Mouse (Mus musculus) lung, embryonic 14.5 days (tissue): ENCODE measurements around the gene Tmsb15b1. TPM values are rescaled to one million over a fixed set of nuclear protein-coding genes. Genes with fewer than 3 reads are reported as not detected.
"Not testable (repeated sequence)": the region's sequence is repeated elsewhere in the genome, so short reads cannot be mapped to it uniquely, and the experiment has no call there.

Experiments
- ATAC-seq: fragments of 200-750 bp; cut with Nextera tagmentation; 2 replicates; pipeline ENCODE4 v1.8.0; 2017; ENCODE audit warnings: mild to moderate bottlenecking, moderate TSS enrichment, moderate library complexity; ENCODE audit not compliant: insufficient read depth
- DNase-seq: peaks from one replicate; pipeline ENCODE4 v3.0.0-alpha.2; 2015
- H3K27ac ChIP-seq: fragments of 300-500 bp; sonication (generic); 2 replicates; pipeline ENCODE4 v1.5.1; 2014; ENCODE audit warnings: low read depth, mild to moderate bottlenecking, moderate library complexity
- H3K27me3 ChIP-seq: fragments of 300-500 bp; sonication (generic); 2 replicates; pipeline ENCODE4 v1.6.1; 2014; ENCODE audit warnings: low read length, control low read depth; ENCODE audit not compliant: insufficient read depth
- H3K36me3 ChIP-seq: fragments of 300-500 bp; sonication (generic); 2 replicates; pipeline ENCODE4 v1.6.1; 2014; ENCODE audit warnings: control low read depth; ENCODE audit not compliant: insufficient read depth
- H3K4me1 ChIP-seq: fragments of 300-500 bp; sonication (generic); 2 replicates; pipeline ENCODE4 v1.6.1; 2014; ENCODE audit warnings: antibody characterized with exemption, control low read depth; ENCODE audit not compliant: insufficient read depth
- H3K4me2 ChIP-seq: fragments of 300-500 bp; sonication (generic); 2 replicates; pipeline ENCODE4 v1.6.1; 2014; ENCODE audit warnings: mild to moderate bottlenecking
- H3K4me3 ChIP-seq: fragments of 300-500 bp; sonication (generic); 2 replicates; pipeline ENCODE4 v1.5.1; 2014; ENCODE audit warnings: low read depth, low read length
- H3K9ac ChIP-seq: fragments of 300-500 bp; sonication (generic); 2 replicates; pipeline ENCODE4 v1.6.1; 2014
- H3K9me3 ChIP-seq: fragments of 300-500 bp; sonication (generic); 2 replicates; pipeline ENCODE4 v1.6.1; 2016; ENCODE audit warnings: low read depth, low read length, control low read depth
- CTCF ChIP-seq: IDR thresholded peaks from 2 replicates; pipeline ENCODE4 v1.5.1; 2016; ENCODE audit warnings: antibody characterized with exemption, low read depth
- WGBS: fragments of 180-500 bp; shearing (Covaris S2); extraction: QIAGEN DNeasy Blood & Tissue Kit; methylation state at CpG from one replicate; pipeline ENCODE4 v1.1.7; 2014; 5-methylcytosine and 5-hydroxymethylcytosine counted together
- polyA plus RNA-seq: library from polyadenylated mRNA; unstranded; fragments of >200 nt; fragmentation: Nextera tagmentation; extraction: Ambion mirVana; gene quantifications from 2 replicates; pipeline ENCODE4 v1.2.1, GENCODE M21; 2014

Tmsb15b1 gene
- polyA plus RNA-seq, 1 experiment from 2014 or later = 22.3 TPM

DNA sequence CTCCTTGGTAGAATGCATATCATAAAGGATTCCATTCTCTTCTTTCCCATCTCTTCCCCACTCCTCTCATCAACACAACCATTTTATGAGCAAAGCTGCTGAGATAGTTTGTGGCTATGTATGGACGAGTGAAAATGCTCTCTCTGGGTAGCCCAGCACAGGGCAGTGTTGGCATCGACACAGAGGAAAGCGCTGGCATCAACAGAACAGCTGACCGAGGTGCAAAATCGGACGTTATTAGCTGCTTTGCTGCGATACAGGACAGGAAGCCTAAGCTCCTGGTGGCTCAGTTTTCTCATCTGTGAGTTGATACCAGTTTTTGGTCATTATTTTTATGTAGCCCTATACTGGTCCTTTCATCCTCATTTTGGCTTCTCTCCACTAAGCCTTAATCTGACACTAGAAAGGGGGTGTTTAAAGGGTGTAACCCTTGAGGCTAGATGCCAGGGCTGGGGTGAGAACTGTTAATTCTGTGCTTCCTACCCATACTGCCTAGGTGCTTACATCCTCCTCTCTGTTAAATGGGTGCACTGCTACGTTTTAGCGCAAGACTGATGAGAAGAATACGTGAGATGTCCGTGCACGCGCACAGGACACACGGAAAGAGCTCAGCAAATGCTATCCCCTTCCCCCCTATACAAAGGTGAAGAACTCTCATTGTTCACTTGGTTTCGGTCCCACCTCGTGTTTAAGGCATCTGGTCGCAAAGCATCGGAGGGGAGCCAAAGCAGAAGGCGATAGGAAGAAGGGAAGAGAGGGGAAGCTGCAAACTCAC lies 15.7 kb upstream of the Tmsb15b1 start:
- Histone ChIP-seq H3K27ac (no peak overlapping the region), H3K27me3 (0 out of 2 replicates have a peak, but pooled peaks cover 10% of the 10 kb centered on the region), H3K9ac (no peak overlapping the region), H3K4me3 (peak overlapping the region; percentile 32), H3K36me3 (no peaks in the 10 kb centered on the region), H3K4me2 (peak overlapping the region; percentile 62), H3K9me3 (no peaks in the 10 kb centered on the region), H3K4me1 (no peaks in the 10 kb centered on the region)
- no peak for TF ChIP-seq CTCF
- DNase-seq = no peak
- WGBS = 15% methylated on average over 19 of the region's 19 CpGs
- ATAC-seq = peak; percentile 43; the same call in 1 of the 2 replicates

DNA sequence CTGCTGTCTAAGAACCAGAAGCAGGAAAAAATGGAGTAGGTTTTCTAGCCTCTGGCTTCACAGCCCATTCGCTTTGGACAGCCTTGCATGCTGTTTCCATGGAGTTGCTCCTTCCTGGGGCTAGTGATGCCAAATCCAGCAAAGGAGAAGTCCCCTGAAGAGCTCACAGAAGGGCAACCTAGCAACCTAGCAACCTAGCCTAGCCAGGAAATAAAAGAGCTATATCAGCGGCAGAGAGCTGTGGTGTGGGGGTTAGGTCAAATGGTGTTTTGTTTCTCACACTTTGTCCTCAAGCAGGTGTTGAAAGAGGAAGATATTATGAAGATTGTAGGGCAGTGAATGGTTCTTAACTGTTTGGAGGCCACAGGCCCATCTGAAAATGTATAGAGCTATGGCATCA lies 14.6 kb upstream of the Tmsb15b1 start:
- no peak for ATAC-seq
- H3K4me3 ChIP-seq = no peak overlapping the region
- no peak for DNase-seq
- 0 out of 2 replicates have a peak, but pooled peaks cover 10% of the 10 kb centered on the region for H3K27me3 ChIP-seq
- no peak overlapping the region for H3K9ac ChIP-seq
- no peak for TF ChIP-seq CTCF
- no peaks in the 10 kb centered on the region for H3K9me3 ChIP-seq
- no peak overlapping the region for H3K27ac ChIP-seq
- H3K36me3 ChIP-seq = no peaks in the 10 kb centered on the region
- H3K4me1 ChIP-seq = no peaks in the 10 kb centered on the region
- no peak overlapping the region for H3K4me2 ChIP-seq
- 64% methylated on average over 2 of the region's 2 CpGs for WGBS

DNA sequence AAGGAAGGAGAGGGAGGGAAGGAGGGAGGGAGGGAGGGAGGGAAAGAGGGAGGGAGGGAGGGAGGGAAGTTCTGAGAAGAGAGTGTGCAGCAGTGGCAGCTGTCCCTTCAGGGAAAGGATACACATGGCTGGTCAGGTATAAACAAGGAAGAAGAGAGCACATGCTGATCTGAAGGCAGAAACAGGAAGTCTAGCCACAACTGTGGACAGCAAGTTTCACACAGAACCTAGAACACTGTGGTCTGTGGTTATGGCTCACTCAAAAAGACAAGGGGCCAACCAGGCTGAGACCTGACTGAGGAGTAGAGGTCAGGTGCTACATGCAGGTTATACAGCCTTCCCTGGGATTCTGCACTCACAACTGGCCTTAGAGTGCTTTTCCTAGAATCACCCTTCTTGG lies 9.4 kb upstream of the Tmsb15b1 start:
- no peak overlapping the region for H3K27ac ChIP-seq
- H3K4me2 ChIP-seq = no peak overlapping the region
- no peak overlapping the region for H3K9ac ChIP-seq
- DNase-seq = no peak
- H3K4me1 ChIP-seq = no peaks in the 10 kb centered on the region
- H3K36me3 ChIP-seq = no peaks in the 10 kb centered on the region
- H3K9me3 ChIP-seq = no peaks in the 10 kb centered on the region
- H3K27me3 ChIP-seq = no peaks in the 10 kb centered on the region
- no peak overlapping the region for H3K4me3 ChIP-seq
- TF ChIP-seq CTCF = no peak
- no peak for ATAC-seq

DNA sequence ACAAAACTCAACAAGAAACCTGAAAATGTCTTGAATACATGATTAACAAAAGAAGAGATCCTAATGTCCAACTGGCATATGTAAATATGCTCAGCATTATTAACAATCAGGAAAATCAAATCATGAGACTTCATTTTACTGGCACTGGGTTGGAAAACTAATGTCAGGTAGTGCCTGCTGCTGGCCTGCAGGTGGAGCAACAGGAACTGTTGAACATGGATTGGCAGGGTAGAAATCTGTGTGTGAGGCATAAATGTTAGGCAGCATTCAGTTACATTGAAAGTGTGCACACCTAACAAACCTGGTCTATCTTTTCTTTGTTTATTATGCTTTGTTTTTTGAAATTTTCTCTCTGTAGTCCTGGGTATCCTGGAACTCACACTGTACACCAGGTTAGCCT lies 1.9 kb upstream of the Tmsb15b1 start:
- Histone ChIP-seq H3K27ac (no peak overlapping the region), H3K4me2 (no peak overlapping the region), H3K36me3 (no peaks in the 10 kb centered on the region), H3K27me3 (no peaks in the 10 kb centered on the region), H3K9ac (no peak overlapping the region), H3K4me3 (no peak overlapping the region), H3K9me3 (no peaks in the 10 kb centered on the region), H3K4me1 (no peaks in the 10 kb centered on the region)
- peak; percentile 14 for DNase-seq
- ATAC-seq = no peak
- TF ChIP-seq CTCF = peak; percentile 53

DNA sequence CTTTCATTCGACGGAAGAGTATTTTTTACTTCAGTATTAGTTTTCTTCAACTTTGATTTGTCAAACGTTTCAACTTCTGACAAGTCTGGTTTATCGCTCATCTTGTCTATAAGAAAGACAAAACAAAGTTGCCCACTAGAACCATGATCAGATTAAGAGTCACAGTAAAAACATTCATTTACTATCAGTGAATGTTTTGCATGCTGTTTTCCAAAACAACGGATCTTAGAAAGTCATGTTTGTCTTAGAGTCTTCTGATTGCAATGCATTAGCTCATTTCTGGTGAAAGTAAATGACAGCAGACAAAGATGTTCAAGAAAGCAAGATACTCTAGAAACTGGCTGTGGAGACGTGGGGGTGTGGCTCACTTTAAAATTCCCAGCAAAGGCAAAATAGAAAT lies 1.3 kb downstream of the Tmsb15b1 start, which contains the start of gene Tmsb15b2:
Gene Tmsb15b2 (minus strand): TSS at position 101 of the 400 bp plus-strand sequence.
- ATAC-seq, H3K9ac ChIP-seq: not testable (repeated sequence)
- WGBS = 88% methylated on average over 6 of the region's 6 CpGs

DNA sequence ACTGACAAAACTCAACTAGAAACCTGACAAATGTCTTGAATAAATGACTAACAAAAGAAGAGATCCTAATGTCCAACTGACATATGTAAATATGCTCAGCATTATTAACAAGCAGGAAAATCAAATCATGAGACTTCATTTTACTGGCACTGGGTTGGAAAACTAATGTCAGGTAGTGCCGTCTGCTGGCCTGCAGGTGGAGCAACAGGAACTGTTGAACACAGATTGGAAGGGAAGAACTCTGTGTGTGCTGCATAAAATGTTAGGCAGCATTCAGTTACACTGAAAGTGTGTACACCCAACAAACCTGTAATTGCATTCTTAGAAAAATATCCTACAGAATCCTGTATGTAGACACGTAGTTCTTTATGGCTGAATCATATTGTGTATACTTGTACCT lies 17.0 kb downstream of the Tmsb15b1 start:
- WGBS = 20% methylated on average over 2 of the region's 2 CpGs
- TF ChIP-seq CTCF = peak; percentile 49
- Histone ChIP-seq H3K36me3 (no peaks in the 10 kb centered on the region), H3K4me3 (no peak overlapping the region), H3K27me3 (no peaks in the 10 kb centered on the region), H3K4me2 (no peak overlapping the region), H3K4me1 (no peaks in the 10 kb centered on the region), H3K27ac (no peak overlapping the region), H3K9me3 (no peaks in the 10 kb centered on the region), H3K9ac (no peak overlapping the region)
- peak; percentile 15 for DNase-seq
- ATAC-seq = no peak

More for the DNA sequence above, 1.3 kb downstream of the Tmsb15b1 start, which contains the start of gene Tmsb15b2:
- Histone ChIP-seq H3K4me3 (peak within 1 kb of the TSS; percentile 37), H3K4me2 (peak within 1 kb of the TSS; percentile 60)
- not testable (repeated sequence) for H3K27me3 ChIP-seq, H3K4me1 ChIP-seq, DNase-seq, H3K9me3 ChIP-seq, H3K27ac ChIP-seq, H3K36me3 ChIP-seq

DNA sequence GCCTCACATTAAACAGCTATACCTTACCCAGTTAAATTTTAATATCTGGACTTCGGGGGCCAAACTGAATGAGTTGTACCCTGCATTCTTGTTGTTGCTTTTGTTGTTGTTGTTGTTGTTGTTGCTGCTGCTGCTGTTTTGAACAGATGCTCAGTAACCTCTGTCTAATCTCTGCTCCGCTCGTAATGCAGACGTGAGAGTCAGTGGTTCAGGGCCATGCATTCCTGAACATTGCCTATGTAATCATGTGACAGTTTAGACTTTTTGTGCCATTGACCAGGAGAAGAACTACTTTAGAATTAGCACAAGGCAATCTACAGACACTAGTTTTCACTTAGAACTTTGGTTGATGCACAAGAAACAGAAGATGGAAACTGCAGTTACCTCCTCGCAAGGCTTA lies 18.4 kb downstream of the Tmsb15b1 start:
- H3K9ac ChIP-seq, H3K27ac ChIP-seq, H3K4me1 ChIP-seq, H3K36me3 ChIP-seq, H3K27me3 ChIP-seq, H3K9me3 ChIP-seq: not testable (repeated sequence)
- 54% methylated on average over 5 of the region's 5 CpGs for WGBS
- peak; percentile 1 for DNase-seq
- peak; percentile 22; the same call in 1 of the 2 replicates for ATAC-seq
- Histone ChIP-seq H3K4me2 (peak overlapping the region; percentile 49), H3K4me3 (peak overlapping the region; percentile 22; the same call in 1 of the 2 replicates)

DNA sequence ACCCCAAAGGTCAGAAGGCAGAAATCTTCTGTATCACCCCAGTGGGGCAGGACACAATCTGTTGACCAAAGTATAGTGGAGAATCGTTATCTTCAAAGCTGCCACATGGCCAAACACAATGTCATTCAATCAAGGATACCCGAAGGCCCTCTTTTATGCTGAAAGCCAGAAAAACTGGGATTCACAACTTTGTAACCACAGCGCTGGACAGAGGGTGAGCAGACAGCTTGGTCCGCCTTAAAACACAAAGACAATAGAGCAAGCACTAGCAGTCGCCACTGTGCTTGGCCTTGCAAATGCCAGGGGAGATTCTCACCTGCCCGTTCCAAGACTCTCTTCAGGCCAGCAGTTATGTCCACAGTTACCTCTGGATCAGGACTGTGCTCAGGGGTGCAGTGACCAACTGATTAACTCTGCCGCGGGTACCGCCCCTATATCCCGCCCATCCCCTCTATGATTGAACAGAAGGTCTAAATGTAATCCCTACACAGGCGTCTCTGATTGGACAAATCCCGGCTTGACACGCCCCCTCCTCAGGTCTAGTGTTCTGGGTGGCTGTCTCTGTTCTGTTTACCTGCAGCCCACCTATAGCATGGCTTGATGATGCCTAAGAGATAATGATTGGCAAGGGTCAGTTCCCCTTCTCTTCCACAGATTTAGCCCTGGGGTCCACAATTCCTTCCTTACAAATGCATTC lies 18.9 kb downstream of the Tmsb15b1 start:
- H3K9me3 ChIP-seq, H3K4me1 ChIP-seq, H3K9ac ChIP-seq, H3K36me3 ChIP-seq, H3K27ac ChIP-seq, H3K27me3 ChIP-seq: not testable (repeated sequence)
- peak; percentile 65 for DNase-seq
- peak; percentile 100 for ATAC-seq
- Histone ChIP-seq H3K4me3 (peak overlapping the region; percentile 22; the same call in 1 of the 2 replicates), H3K4me2 (peak overlapping the region; percentile 49)
- 16% methylated on average over 13 of the region's 13 CpGs for WGBS
